10 mouse cellular contexts compared by ENCODE assay signal in the genomic region with DNA sequence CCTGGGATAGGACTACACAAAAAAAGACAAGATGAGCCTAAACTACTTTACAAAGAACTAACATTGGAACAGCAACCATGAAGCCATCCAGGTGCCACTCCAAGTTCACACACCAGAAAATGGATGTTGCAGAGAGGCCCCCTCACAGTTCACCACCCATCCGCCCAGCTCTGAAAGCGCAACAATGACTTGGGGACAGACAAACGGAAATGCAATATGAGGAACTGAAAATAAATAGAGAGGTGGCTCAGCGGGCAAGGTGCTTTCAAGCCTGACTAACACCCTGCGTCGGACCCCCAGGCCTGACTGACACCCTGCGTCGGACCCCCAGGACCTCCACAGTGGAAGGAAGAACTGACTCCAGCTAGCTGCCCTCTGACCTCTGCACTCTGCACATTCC.
DNase-seq lines count a peak whose midpoint lies in the region; ATAC-seq lines count a peak whose summit lies in the region.
"Had no signal": no experiment of that assay in that cellular context is flagged by ENCODE, and none has a peak within 500 bp of the region (broad histone marks: within the 10 kb centered on the region; RNA-seq: fewer than 3 reads in every experiment).

No protein-coding gene starts in this region.

- DNase-seq in kidney, adult 18-20 months = no peak
- no peak for DNase-seq in embryonic facial prominence, embryonic 10.5 days (ENCODE audit: low spot score)
- peak; percentile 34 to 35 for DNase-seq in spleen, adult 18-20 months
- no peak for DNase-seq in adrenal gland, adult 2 months
- no peak for DNase-seq in left cerebral cortex, adult 8-10 months (ENCODE audit: low spot score in 2 of 2)

- no peak overlapping the region for H3K9ac ChIP-seq in kidney, embryonic 15.5 days
- H3K9ac ChIP-seq in intestine, embryonic 15.5 days = no peak overlapping the region
- H3K9ac ChIP-seq: liver, embryonic 14.5 days had no signal

- 43% methylated on average over 8 of the region's 8 CpGs for WGBS in kidney, embryonic 15.5 days
- 54% methylated on average over 8 of the region's 8 CpGs for WGBS in embryonic facial prominence, embryonic 10.5 days
- 80% methylated on average over 8 of the region's 8 CpGs for WGBS in intestine, embryonic 15.5 days

- ATAC-seq in kidney, embryonic 15.5 days (replicated peaks; ENCODE audit: low FRiP score) = no peak; the same call in 1 of the 2 replicates
- peak; percentile 89 for ATAC-seq in megakaryocyte, adult 5-6 weeks (ENCODE audit: poor library complexity, severe bottlenecking)
- no peak for ATAC-seq in intestine, embryonic 15.5 days

- H3K27me3 ChIP-seq in kidney, embryonic 15.5 days = no peaks in the 10 kb centered on the region
- no peaks in the 10 kb centered on the region for H3K27me3 ChIP-seq in embryonic facial prominence, embryonic 10.5 days (replicated peaks; ENCODE audit: low read depth, poor library complexity, severe bottlenecking)
- no peaks in the 10 kb centered on the region for H3K27me3 ChIP-seq in intestine, embryonic 15.5 days (replicated peaks)

- H3K27ac ChIP-seq in kidney, embryonic 15.5 days = 0 out of 2 replicates have a peak overlapping the region, but pooled peaks have one; percentile 19
- H3K27ac ChIP-seq in embryonic facial prominence, embryonic 10.5 days (replicated peaks) = 0 out of 2 replicates have a peak overlapping the region, but pooled peaks have one; percentile 45
- no peak overlapping the region for H3K27ac ChIP-seq in intestine, embryonic 15.5 days
- H3K27ac ChIP-seq: liver, embryonic 14.5 days had no signal

- no peak overlapping the region for H3K4me3 ChIP-seq in kidney, embryonic 15.5 days (replicated peaks)
- H3K4me3 ChIP-seq in embryonic facial prominence, embryonic 10.5 days = no peak overlapping the region
- H3K4me3 ChIP-seq in intestine, embryonic 15.5 days (replicated peaks) = no peak overlapping the region

- H3K4me2 ChIP-seq in kidney, embryonic 15.5 days = no peak overlapping the region
- no peak overlapping the region for H3K4me2 ChIP-seq in intestine, embryonic 15.5 days (replicated peaks)
- H3K4me2 ChIP-seq: heart, embryonic 11.5 days had no signal

- peaks cover 38% of the 10 kb centered on the region for H3K4me1 ChIP-seq in kidney, embryonic 15.5 days
- peaks cover 44% of the 10 kb centered on the region for H3K4me1 ChIP-seq in embryonic facial prominence, embryonic 10.5 days
- 0 out of 2 replicates have a peak, but pooled peaks cover 2% of the 10 kb centered on the region for H3K4me1 ChIP-seq in intestine, embryonic 15.5 days (replicated peaks)

- no peaks in the 10 kb centered on the region for H3K9me3 ChIP-seq in kidney, embryonic 15.5 days (replicated peaks)
- H3K9me3 ChIP-seq in embryonic facial prominence, embryonic 10.5 days = no peaks in the 10 kb centered on the region
- H3K9me3 ChIP-seq in intestine, embryonic 15.5 days = no peaks in the 10 kb centered on the region

- no peaks in the 10 kb centered on the region for H3K36me3 ChIP-seq in kidney, embryonic 15.5 days
- no peaks in the 10 kb centered on the region for H3K36me3 ChIP-seq in embryonic facial prominence, embryonic 10.5 days (replicated peaks)
- H3K36me3 ChIP-seq in intestine, embryonic 15.5 days = no peaks in the 10 kb centered on the region

Comparison
In these comparisons a context has a peak if more than half of its experiments do, and no peak if none do; other contexts are left out.
1. DNase-seq: peak in spleen, adult 18-20 months (2 of 2); none in kidney, adult 18-20 months (single experiment), embryonic facial prominence, embryonic 10.5 days (single experiment), adrenal gland, adult 2 months (single experiment) and left cerebral cortex, adult 8-10 months (0 of 2).